Mouse (Mus musculus) stomach, postnatal 0 days (tissue): ENCODE measurements around the gene Pde4dip.

Experiments
- CTCF ChIP-seq: IDR thresholded peaks from 2 replicates; pipeline ENCODE4 v1.5.1; 2016; ENCODE audit warnings: antibody characterized with exemption, low read depth, mild to moderate bottlenecking, moderate library complexity
- EP300 ChIP-seq: optimal IDR thresholded peaks from 2 replicates; pipeline ENCODE3; 2016; ENCODE audit warnings: antibody characterized with exemption

DNA sequence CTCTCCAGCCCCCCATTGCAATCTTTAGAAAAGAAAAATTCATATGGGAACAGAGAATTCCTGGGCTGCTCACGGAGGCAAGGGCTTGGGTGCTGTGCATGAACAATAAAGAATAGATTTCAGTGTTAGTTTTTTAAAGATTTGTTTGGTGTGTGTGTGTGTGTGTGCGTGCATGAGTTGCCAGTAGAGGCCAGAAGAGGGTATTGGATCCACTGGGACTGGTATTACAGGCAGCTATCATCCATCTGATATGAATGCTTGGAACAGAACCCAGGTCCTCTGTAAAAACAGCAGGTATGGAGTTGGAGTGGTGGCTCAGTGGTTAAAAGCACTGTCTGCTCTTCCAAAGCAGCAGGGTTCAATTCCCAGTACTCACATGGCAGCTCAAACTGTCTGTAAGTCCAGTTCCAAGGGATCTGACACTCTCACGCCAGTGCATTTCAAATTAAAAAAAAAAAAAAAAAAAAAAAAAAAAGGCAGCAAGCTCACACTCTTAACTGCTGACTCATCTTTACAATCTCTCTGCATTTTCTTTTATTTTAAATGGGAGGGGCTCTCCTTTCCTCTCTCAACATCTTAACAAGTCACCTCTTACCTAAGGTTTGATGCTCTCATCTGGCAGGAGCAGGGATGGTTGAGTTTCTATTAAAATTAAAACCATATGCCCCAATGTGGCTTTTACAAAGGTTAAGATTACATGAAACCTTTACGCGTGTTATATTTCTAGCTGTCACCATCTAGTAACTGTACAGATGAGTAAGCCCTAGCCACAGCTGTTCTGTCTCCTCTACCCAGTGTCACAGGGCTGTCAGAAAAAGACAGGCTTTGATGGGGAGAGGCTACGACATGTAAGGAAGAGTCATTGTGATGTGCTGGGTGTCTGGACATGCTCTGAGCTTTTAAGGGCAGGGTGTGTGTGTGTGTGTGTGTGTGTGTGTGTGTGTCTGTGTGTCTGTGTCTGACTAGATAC lies 46.1 kb upstream of the Pde4dip start:
- TF ChIP-seq EP300 (no peak), CTCF (no peak; the same call in 1 of the 2 replicates)
